Mouse (Mus musculus) liver, adult 2 months (tissue): ENCODE measurements around the gene Mpp2. TPM values are rescaled to one million over a fixed set of nuclear protein-coding genes. Genes with fewer than 3 reads are reported as not detected.

Experiments used
- DNase-seq: peaks from one replicate; pipeline ENCODE4 v3.0.0-alpha.2; 2011; ENCODE audit warnings: low read depth, low spot score; ENCODE audit errors: extremely low read depth
- H3K27ac ChIP-seq: fragments of 200-500 bp; replicated peaks from 2 replicates; pipeline ENCODE4 v1.5.1; 2012; ENCODE audit warnings: low read depth, mild to moderate bottlenecking, control low read depth, inconsistent platforms, low read length; ENCODE audit not compliant: insufficient read depth
- H3K27me3 ChIP-seq: fragments of 200-500 bp; 2 replicates; pipeline ENCODE4 v1.6.1; 2012; ENCODE audit warnings: mild to moderate bottlenecking, moderate library complexity, low read length, inconsistent platforms; ENCODE audit not compliant: control insufficient read depth, insufficient read depth
- H3K36me3 ChIP-seq: fragments of 200-500 bp; 2 replicates; pipeline ENCODE4 v1.6.1; 2012; ENCODE audit warnings: low read length, inconsistent platforms; ENCODE audit not compliant: control insufficient read depth, insufficient read depth
- H3K4me1 ChIP-seq: fragments of 200-500 bp; 2 replicates; pipeline ENCODE4 v1.6.1; 2011; ENCODE audit warnings: low read length; ENCODE audit not compliant: control insufficient read depth, insufficient read depth
- H3K4me3 ChIP-seq: fragments of 200-500 bp; 2 replicates; pipeline ENCODE4 v1.5.1; 2011; ENCODE audit warnings: low read depth, mild to moderate bottlenecking, control low read depth, low read length, moderate library complexity; ENCODE audit not compliant: insufficient read depth
- H3K79me2 ChIP-seq: fragments of 200-500 bp; 2 replicates; pipeline ENCODE4 v1.6.1; 2012; ENCODE audit warnings: inconsistent platforms, mild to moderate bottlenecking, low read length, moderate library complexity; ENCODE audit not compliant: control insufficient read depth, insufficient read depth
- H3K9ac ChIP-seq: fragments of 200-500 bp; 2 replicates; pipeline ENCODE4 v1.6.1; 2012; ENCODE audit warnings: low read depth, mild to moderate bottlenecking, control low read depth, inconsistent platforms, low read length
- CTCF ChIP-seq: fragments of 200-500 bp; IDR thresholded peaks from 2 replicates; pipeline ENCODE4 v1.5.1; 2011; ENCODE audit warnings: low read depth, low read length, control low read depth
- POLR2A ChIP-seq: fragments of 200-500 bp; IDR thresholded peaks from 2 replicates; pipeline ENCODE4 v1.6.1; 2011; ENCODE audit warnings: low read length, control low read depth; ENCODE audit not compliant: insufficient read depth; ENCODE audit errors: extremely low read depth
- WGBS: fragments of 180-500 bp; shearing (Covaris S2); methylation state at CpG from one replicate; pipeline ENCODE4 v1.1.7; 2018; 5-methylcytosine and 5-hydroxymethylcytosine counted together
- polyA plus RNA-seq: library from polyadenylated mRNA; depleted of rRNA; stranded (reverse); fragments of >200 nt; gene quantifications from 2 replicates; pipeline ENCODE4 v1.2.3, GENCODE M21; 2012
- total RNA-seq: library from RNA; depleted of rRNA; stranded (reverse); fragments of >200 nt; gene quantifications from 2 replicates; pipeline ENCODE4 v1.2.3, GENCODE M21; 2014

The Mpp2 gene
- total and polyA plus RNA-seq, 2 experiments: under 0.01 to 0.20 TPM

DNA sequence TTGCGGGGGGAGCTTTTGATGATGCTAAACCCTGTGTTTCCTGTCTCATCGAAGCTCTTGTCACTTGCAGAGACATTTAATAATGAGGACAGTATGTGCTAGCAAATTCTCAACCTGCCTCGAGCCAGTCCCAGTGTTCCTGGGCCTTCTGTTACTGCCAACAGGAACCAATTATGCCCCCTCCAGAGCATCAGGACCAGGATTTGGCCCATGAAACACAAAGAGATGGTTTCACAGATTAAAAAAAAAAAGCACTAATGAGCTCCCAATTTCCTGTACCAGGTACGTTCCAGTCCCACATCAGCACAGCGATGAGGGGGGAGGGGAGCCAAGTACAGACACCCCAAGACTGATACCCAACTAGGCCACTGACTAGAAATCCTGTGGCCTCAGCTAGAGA lies 67.1 kb downstream of the Mpp2 start:
- TF ChIP-seq POLR2A: no peak
- TF ChIP-seq CTCF: no peak
- Histone ChIP-seq H3K4me1 (peaks cover under 1% of the 10 kb centered on the region; the same call in 1 of the 2 replicates), H3K36me3 (no peaks in the 10 kb centered on the region), H3K27me3 (0 out of 2 replicates have a peak, but pooled peaks cover 3% of the 10 kb centered on the region), H3K9ac (no peak overlapping the region), H3K27ac (no peak overlapping the region), H3K4me3 (no peak overlapping the region), H3K79me2 (no peaks in the 10 kb centered on the region)
- WGBS: 91% methylated on average over 5 of the region's 5 CpGs
- DNase-seq: no peak

DNA sequence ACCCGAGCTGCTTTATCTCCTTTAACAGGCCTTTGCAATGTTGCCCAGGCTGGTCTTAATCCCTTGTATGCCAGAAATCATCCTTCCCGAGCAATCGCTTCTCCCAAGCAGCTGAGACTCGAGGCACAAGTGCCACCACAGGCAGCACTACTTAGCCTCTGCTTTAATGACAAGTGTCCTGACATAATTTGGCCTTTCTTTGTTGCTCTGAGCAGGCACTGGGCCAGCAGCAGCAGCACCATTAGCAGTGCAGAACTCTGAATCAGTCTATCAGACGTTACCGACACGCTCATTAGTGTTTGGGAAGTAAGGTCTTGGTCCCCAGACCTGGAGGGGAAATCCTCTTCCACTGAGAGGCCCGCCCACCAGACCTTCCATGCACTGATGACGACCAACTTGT lies 68.6 kb downstream of the Mpp2 start:
- WGBS: 79% methylated on average over 9 of the region's 9 CpGs
- no peaks in the 10 kb centered on the region for H3K27me3 ChIP-seq
- H3K4me1 ChIP-seq: no peaks in the 10 kb centered on the region
- TF ChIP-seq POLR2A (no peak), CTCF (no peak)
- H3K79me2 ChIP-seq: no peaks in the 10 kb centered on the region
- no peak for DNase-seq
- no peaks in the 10 kb centered on the region for H3K36me3 ChIP-seq
- no peak overlapping the region for H3K27ac ChIP-seq
- no peak overlapping the region for H3K9ac ChIP-seq
- H3K4me3 ChIP-seq: no peak overlapping the region

DNA sequence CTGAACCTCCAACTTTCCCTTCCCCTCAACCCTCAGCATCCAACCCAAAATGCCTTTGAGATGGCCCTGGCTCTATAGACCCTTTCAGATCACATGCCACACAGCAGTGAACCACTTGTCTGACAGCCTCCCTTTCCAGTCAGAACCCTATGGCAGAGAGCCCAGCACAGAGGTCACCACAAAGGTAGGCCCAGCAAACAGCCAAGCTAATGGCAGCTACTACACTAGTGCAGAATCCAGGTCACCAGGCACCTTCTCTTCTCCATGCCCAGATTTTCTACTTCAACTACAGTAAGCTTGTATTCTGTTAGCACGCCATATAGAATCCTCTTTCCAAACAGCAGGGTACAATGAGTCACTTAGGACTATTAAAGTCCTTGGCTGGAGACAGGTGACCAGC lies 72.2 kb downstream of the Mpp2 start:
- Histone ChIP-seq H3K4me1 (no peaks in the 10 kb centered on the region), H3K36me3 (no peaks in the 10 kb centered on the region), H3K4me3 (no peak overlapping the region), H3K79me2 (no peaks in the 10 kb centered on the region), H3K27ac (no peak overlapping the region), H3K27me3 (no peaks in the 10 kb centered on the region), H3K9ac (no peak overlapping the region)
- DNase-seq: peak; percentile 28
- TF ChIP-seq POLR2A: no peak
- no peak for TF ChIP-seq CTCF
- 82% methylated on average over 1 of the region's 1 CpGs for WGBS

GRCm38 (mm10) chr11:102015472-102015871 lies 72.8 kb downstream of the Mpp2 start:
- H3K27me3 ChIP-seq: no peaks in the 10 kb centered on the region
- no peaks in the 10 kb centered on the region for H3K79me2 ChIP-seq
- H3K27ac ChIP-seq: no peak overlapping the region
- H3K9ac ChIP-seq: no peak overlapping the region
- WGBS: 83% methylated on average over 6 of the region's 6 CpGs
- no peaks in the 10 kb centered on the region for H3K36me3 ChIP-seq
- DNase-seq: no peak
- TF ChIP-seq CTCF (no peak), POLR2A (no peak)
- H3K4me1 ChIP-seq: no peaks in the 10 kb centered on the region
- no peak overlapping the region for H3K4me3 ChIP-seq

DNA sequence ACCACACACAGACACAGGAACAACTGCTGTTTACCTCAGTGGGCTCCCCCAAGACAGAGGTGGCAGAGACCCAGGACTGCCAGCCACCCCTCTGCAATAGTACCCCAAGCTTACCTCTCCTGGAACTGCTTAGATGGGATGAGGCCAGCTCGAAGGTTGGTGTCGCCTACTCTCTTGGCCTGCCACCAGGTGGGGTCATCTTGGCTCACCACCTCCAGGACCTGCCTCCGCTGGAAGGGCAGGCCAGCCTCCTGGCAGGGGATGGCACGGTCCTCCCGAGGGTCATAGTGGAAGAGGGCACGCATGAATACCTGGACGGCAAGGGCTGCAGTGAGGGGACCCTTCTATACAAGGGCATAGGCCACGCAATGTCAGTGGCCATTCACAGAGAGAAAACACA lies 75.1 kb downstream of the Mpp2 start:
- no peaks in the 10 kb centered on the region for H3K36me3 ChIP-seq
- H3K4me1 ChIP-seq: 0 out of 2 replicates have a peak, but pooled peaks cover 1% of the 10 kb centered on the region
- no peak overlapping the region for H3K9ac ChIP-seq
- H3K27me3 ChIP-seq: no peaks in the 10 kb centered on the region
- 61% methylated on average over 8 of the region's 8 CpGs for WGBS
- DNase-seq: no peak
- no peak overlapping the region for H3K27ac ChIP-seq
- TF ChIP-seq CTCF: peak; percentile 23; the same call in 1 of the 2 replicates
- no peak for TF ChIP-seq POLR2A
- no peak overlapping the region for H3K4me3 ChIP-seq
- H3K79me2 ChIP-seq: no peaks in the 10 kb centered on the region

DNA sequence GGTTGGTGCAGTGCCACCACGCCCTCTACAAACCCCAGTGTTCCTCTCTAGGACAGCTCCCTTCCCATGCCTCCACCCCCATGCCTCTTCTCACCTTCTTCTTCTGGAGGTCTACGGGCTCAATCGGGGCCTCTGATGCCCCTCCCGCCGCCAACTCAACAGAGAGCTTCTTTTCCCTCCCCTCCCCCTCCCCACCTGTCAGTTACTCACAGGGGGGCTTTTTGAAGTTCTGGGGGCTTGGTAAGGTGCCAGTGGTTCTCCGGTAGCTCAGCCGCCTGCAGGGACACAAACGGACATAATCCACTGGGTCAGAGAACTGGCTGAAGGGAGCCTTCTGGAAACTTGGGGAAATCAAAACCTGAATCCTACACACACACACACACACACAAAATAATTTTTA lies 76.8 kb downstream of the Mpp2 start:
- no peaks in the 10 kb centered on the region for H3K27me3 ChIP-seq
- 0 out of 2 replicates have a peak, but pooled peaks cover 1% of the 10 kb centered on the region for H3K4me1 ChIP-seq
- no peak overlapping the region for H3K4me3 ChIP-seq
- H3K9ac ChIP-seq: no peak overlapping the region
- no peaks in the 10 kb centered on the region for H3K36me3 ChIP-seq
- no peak for TF ChIP-seq POLR2A
- no peak for TF ChIP-seq CTCF
- no peak for DNase-seq
- 91% methylated on average over 8 of the region's 8 CpGs for WGBS
- no peak overlapping the region for H3K27ac ChIP-seq
- H3K79me2 ChIP-seq: no peaks in the 10 kb centered on the region
